Mouse (Mus musculus) megakaryocyte progenitor cell, adult 5-6 weeks (primary cell): ENCODE results near the gene Rhbg. TPM values are rescaled to one million over a fixed set of nuclear protein-coding genes. Genes with fewer than 3 reads are reported as not detected.

Experiments
- total RNA-seq, 2 experiments: library from RNA; stranded (forward) in 1 of 2; stranded (reverse) in 1 of 2; fragments of 157-497, 149-512 nt in 1 of 2; fragments of 200-1000 nt in 1 of 2; gene quantifications; 2 replicates each; pipeline versions ENCODE4 v1.2.3 to v1.2.4; 2015 to 2017

The Rhbg gene
- total RNA-seq, 2 experiments from 2014 or later, result not detected

Other genes starting within 250 kb of the Rhbg start
- not detected in 2 replicates for gene Hapln2, start 227.1 kb downstream of the Rhbg start, total RNA-seq (2015)
- not detected in 2 replicates for gene Hapln2, start 227.1 kb downstream of the Rhbg start, total RNA-seq (2017)
- gene Gpatch4, start 211.6 kb downstream of the Rhbg start, total RNA-seq (2015), result 34.2 and 38.7 TPM in 2 replicates
- 49.2 and 51.8 TPM in 2 replicates for gene Gpatch4, start 211.6 kb downstream of the Rhbg start, total RNA-seq (2017)
- 44.2 and 67.8 TPM in 2 replicates for gene Naxe, start 196.2 kb downstream of the Rhbg start, total RNA-seq (2015)
- 39.6 and 41.4 TPM in 2 replicates for gene Naxe, start 196.2 kb downstream of the Rhbg start, total RNA-seq (2017)
- not detected in 2 replicates for gene Ttc24, start 176.4 kb downstream of the Rhbg start, total RNA-seq (2015)
- not detected in 2 replicates for gene Ttc24, start 176.4 kb downstream of the Rhbg start, total RNA-seq (2017)
- gene Iqgap3, start 172.7 kb downstream of the Rhbg start, total RNA-seq (2015), result 14.1 and 14.2 TPM in 2 replicates
- 21.4 and 22.0 TPM in 2 replicates for gene Iqgap3, start 172.7 kb downstream of the Rhbg start, total RNA-seq (2017)
- 82.5 and 95.7 TPM in 2 replicates for gene Mef2d, start 112.3 kb downstream of the Rhbg start, total RNA-seq (2015)
- 49.6 and 52.8 TPM in 2 replicates for gene Mef2d, start 112.3 kb downstream of the Rhbg start, total RNA-seq (2017)
- gene Gm38392, start 32.5 kb upstream of the Rhbg start, total RNA-seq (2015), result 0.10 TPM in 1 of 2 replicates, not detected in the other
- not detected in 2 replicates for gene Gm38392, start 32.5 kb upstream of the Rhbg start, total RNA-seq (2017)
- 10.3 and 12.2 TPM in 2 replicates for gene Tsacc, start 42.3 kb upstream of the Rhbg start, total RNA-seq (2015)
- 4.1 and 5.3 TPM in 2 replicates for gene Tsacc, start 42.3 kb upstream of the Rhbg start, total RNA-seq (2017)
- gene Cct3, start 42.4 kb upstream of the Rhbg start, total RNA-seq (2015), result 620 and 719 TPM in 2 replicates
- 355 and 383 TPM in 2 replicates for gene Cct3, start 42.4 kb upstream of the Rhbg start, total RNA-seq (2017)
- 86.5 and 116 TPM in 2 replicates for gene Glmp, start 70.3 kb upstream of the Rhbg start, total RNA-seq (2015)
- gene Glmp, start 70.3 kb upstream of the Rhbg start, total RNA-seq (2017), result 20.2 and 23.9 TPM in 2 replicates
- 1.1 and 1.9 TPM in 2 replicates for gene Tmem79, start 81.4 kb upstream of the Rhbg start, total RNA-seq (2015)
- gene Tmem79, start 81.4 kb upstream of the Rhbg start, total RNA-seq (2017), result 1.3 and 2.3 TPM in 2 replicates
- 31.3 and 31.6 TPM in 2 replicates for gene Smg5, start 81.6 kb upstream of the Rhbg start, total RNA-seq (2015)
- 59.8 and 62.6 TPM in 2 replicates for gene Smg5, start 81.6 kb upstream of the Rhbg start, total RNA-seq (2017)
- gene Paqr6, start 109.9 kb upstream of the Rhbg start, total RNA-seq (2015), result 0.15 TPM in 1 of 2 replicates, not detected in the other
- not detected in 2 replicates for gene Paqr6, start 109.9 kb upstream of the Rhbg start, total RNA-seq (2017)
- gene Bglap3, start 118.0 kb upstream of the Rhbg start, total RNA-seq (2015), result not detected in 2 replicates
- gene Bglap3, start 118.0 kb upstream of the Rhbg start, total RNA-seq (2017), result not detected in 2 replicates
- not detected in 2 replicates for gene Bglap2, start 124.0 kb upstream of the Rhbg start, total RNA-seq (2015)
- gene Bglap2, start 124.0 kb upstream of the Rhbg start, total RNA-seq (2017), result not detected in 2 replicates
- not detected in 2 replicates for gene Bglap, start 129.8 kb upstream of the Rhbg start, total RNA-seq (2015)
- not detected in 2 replicates for gene Bglap, start 129.8 kb upstream of the Rhbg start, total RNA-seq (2017)
- gene Pmf1, start 155.6 kb upstream of the Rhbg start, total RNA-seq (2015), result 161 and 165 TPM in 2 replicates
- 121 and 129 TPM in 2 replicates for gene Pmf1, start 155.6 kb upstream of the Rhbg start, total RNA-seq (2017)
- gene Slc25a44, start 170.4 kb upstream of the Rhbg start, total RNA-seq (2015), result 10.3 and 11.1 TPM in 2 replicates
- gene Slc25a44, start 170.4 kb upstream of the Rhbg start, total RNA-seq (2017), result 16.2 and 17.9 TPM in 2 replicates
- gene Sema4a, start 206.5 kb upstream of the Rhbg start, total RNA-seq (2015), result 32.7 and 43.1 TPM in 2 replicates
- gene Sema4a, start 206.5 kb upstream of the Rhbg start, total RNA-seq (2017), result 25.9 and 39.4 TPM in 2 replicates